Mouse (Mus musculus) thymus, adult 2 months (tissue): ENCODE measurements around the gene Padi3. TPM values are rescaled to one million over a fixed set of nuclear protein-coding genes. Genes with fewer than 3 reads are reported as not detected.
A peak's percentile ranks its signal among the peaks of the same experiment; 100 is the strongest.

Experiments used
- DNase-seq: peaks from one replicate; pipeline ENCODE4 v3.0.0; 2021
- H3K27ac ChIP-seq: fragments of 200-500 bp; 2 replicates; pipeline ENCODE4 v1.5.1; 2012; ENCODE audit warnings: low read length, control low read depth; ENCODE audit not compliant: control insufficient read depth, insufficient read depth
- H3K27me3 ChIP-seq: fragments of 200-500 bp; 2 replicates; pipeline ENCODE4 v1.6.1; 2012; ENCODE audit warnings: mild to moderate bottlenecking, low read length, moderate library complexity, mixed read lengths; ENCODE audit not compliant: control insufficient read depth, insufficient read depth
- H3K36me3 ChIP-seq: fragments of 200-500 bp; 2 replicates; pipeline ENCODE4 v1.6.1; 2012; ENCODE audit warnings: mild to moderate bottlenecking, low read length, moderate library complexity; ENCODE audit not compliant: control insufficient read depth, insufficient read depth
- H3K4me1 ChIP-seq: fragments of 200-500 bp; replicated peaks from 2 replicates; pipeline ENCODE4 v1.6.1; 2012; ENCODE audit warnings: low read length; ENCODE audit not compliant: control insufficient read depth, insufficient read depth
- H3K4me3 ChIP-seq: fragments of 200-500 bp; 2 replicates; pipeline ENCODE4 v1.5.1; 2012; ENCODE audit warnings: mild to moderate bottlenecking, low read length, control low read depth, moderate library complexity; ENCODE audit not compliant: control insufficient read depth, insufficient read depth
- CTCF ChIP-seq: fragments of 200-500 bp; IDR thresholded peaks from 2 replicates; pipeline ENCODE4 v1.5.1; 2012; ENCODE audit warnings: mild to moderate bottlenecking, control low read depth, low read length, moderate library complexity, borderline replicate concordance; ENCODE audit not compliant: control insufficient read depth, poor library complexity, insufficient read depth; ENCODE audit errors: extremely low read depth
- POLR2A ChIP-seq: fragments of 200-500 bp; IDR thresholded peaks from 2 replicates; pipeline ENCODE4 v1.6.1; 2012; ENCODE audit warnings: mild to moderate bottlenecking, low read length, control low read depth, moderate library complexity; ENCODE audit not compliant: control insufficient read depth, poor library complexity, insufficient read depth; ENCODE audit errors: extremely low read depth
- WGBS: fragments of 180-500 bp; shearing (Covaris S2); methylation state at CpG from one replicate; pipeline ENCODE4 v1.1.7; 2018; 5-methylcytosine and 5-hydroxymethylcytosine counted together
- polyA plus RNA-seq: library from polyadenylated mRNA; depleted of rRNA; stranded (reverse); fragments of >200 nt; gene quantifications from 2 replicates; pipeline ENCODE4 v1.2.3, GENCODE M21; 2012

Gene Padi3
- polyA plus RNA-seq, 1 experiment = 2.6 TPM

GRCm38 (mm10) chr4:140835682-140836081 is 25.2 kb upstream of the Padi3 start:
- 39% methylated on average over 10 of the region's 10 CpGs for WGBS
- Histone ChIP-seq H3K27ac (no peak overlapping the region), H3K4me1 (peaks cover 8% of the 10 kb centered on the region), H3K4me3 (no peak overlapping the region), H3K36me3 (no peaks in the 10 kb centered on the region), H3K27me3 (no peaks in the 10 kb centered on the region)
- DNase-seq = no peak
- TF ChIP-seq CTCF (no peak), POLR2A (no peak)

- Histone ChIP-seq H3K36me3 (no peaks in the 10 kb centered on the region), H3K27ac (no peak overlapping the region), H3K27me3 (no peaks in the 10 kb centered on the region), H3K4me1 (peaks cover 8% of the 10 kb centered on the region), H3K4me3 (no peak overlapping the region)
- 86% methylated on average over 6 of the region's 6 CpGs for WGBS
- TF ChIP-seq CTCF = no peak
- TF ChIP-seq POLR2A = no peak
- DNase-seq = no peak
These were observed 24.0 kb upstream of the Padi3 start for GRCm38 (mm10) chr4:140834327-140834934.

GRCm38 (mm10) chr4:140832821-140833220 is 22.4 kb upstream of the Padi3 start:
- WGBS = 24% methylated on average over 8 of the region's 8 CpGs
- DNase-seq = no peak
- H3K27me3 ChIP-seq = no peaks in the 10 kb centered on the region

GRCm38 (mm10) chr4:140831808-140832207 is 21.4 kb upstream of the Padi3 start:
- no peaks in the 10 kb centered on the region for H3K36me3 ChIP-seq
- no peak for TF ChIP-seq POLR2A
- TF ChIP-seq CTCF = no peak
- H3K4me1 ChIP-seq = peaks cover 8% of the 10 kb centered on the region
- 92% methylated on average over 4 of the region's 4 CpGs for WGBS
- no peaks in the 10 kb centered on the region for H3K27me3 ChIP-seq
- H3K4me3 ChIP-seq = no peak overlapping the region
- no peak overlapping the region for H3K27ac ChIP-seq
- DNase-seq = no peak

More at GRCm38 (mm10) chr4:140832821-140833220, 22.4 kb upstream of the Padi3 start:
- Histone ChIP-seq H3K27ac (no peak overlapping the region), H3K36me3 (no peaks in the 10 kb centered on the region), H3K4me1 (peaks cover 8% of the 10 kb centered on the region), H3K4me3 (no peak overlapping the region)
- TF ChIP-seq POLR2A = no peak
- no peak for TF ChIP-seq CTCF

GRCm38 (mm10) chr4:140827237-140827636 is 16.8 kb upstream of the Padi3 start:
- Histone ChIP-seq H3K27me3 (no peaks in the 10 kb centered on the region), H3K4me1 (peaks cover 11% of the 10 kb centered on the region), H3K4me3 (no peak overlapping the region), H3K27ac (no peak overlapping the region), H3K36me3 (no peaks in the 10 kb centered on the region)
- TF ChIP-seq CTCF = no peak
- no peak for TF ChIP-seq POLR2A
- WGBS = 59% methylated on average over 3 of the region's 3 CpGs
- DNase-seq = no peak

GRCm38 (mm10) chr4:140825942-140826341 is 15.5 kb upstream of the Padi3 start:
- peaks cover 11% of the 10 kb centered on the region for H3K4me1 ChIP-seq
- TF ChIP-seq CTCF = no peak
- no peak for TF ChIP-seq POLR2A
- H3K27ac ChIP-seq = no peak overlapping the region
- H3K27me3 ChIP-seq = no peaks in the 10 kb centered on the region
- DNase-seq = no peak
- no peaks in the 10 kb centered on the region for H3K36me3 ChIP-seq
- WGBS = 43% methylated on average over 11 of the region's 11 CpGs
- H3K4me3 ChIP-seq = peak overlapping the region; percentile 6

GRCm38 (mm10) chr4:140821988-140822387 is 11.5 kb upstream of the Padi3 start:
- TF ChIP-seq POLR2A (no peak), CTCF (peak; percentile 29; the same call in 1 of the 2 replicates)
- no peaks in the 10 kb centered on the region for H3K36me3 ChIP-seq
- peak; percentile 76 for DNase-seq
- whole genome bisulfite sequencing = 76% methylated on average over 5 of the region's 5 CpGs
- no peak overlapping the region for H3K27ac ChIP-seq
- H3K4me1 ChIP-seq = peaks cover 11% of the 10 kb centered on the region
- no peaks in the 10 kb centered on the region for H3K27me3 ChIP-seq
- H3K4me3 ChIP-seq = no peak overlapping the region
